20 mouse cellular contexts compared by ENCODE assay signal in the genomic region with DNA sequence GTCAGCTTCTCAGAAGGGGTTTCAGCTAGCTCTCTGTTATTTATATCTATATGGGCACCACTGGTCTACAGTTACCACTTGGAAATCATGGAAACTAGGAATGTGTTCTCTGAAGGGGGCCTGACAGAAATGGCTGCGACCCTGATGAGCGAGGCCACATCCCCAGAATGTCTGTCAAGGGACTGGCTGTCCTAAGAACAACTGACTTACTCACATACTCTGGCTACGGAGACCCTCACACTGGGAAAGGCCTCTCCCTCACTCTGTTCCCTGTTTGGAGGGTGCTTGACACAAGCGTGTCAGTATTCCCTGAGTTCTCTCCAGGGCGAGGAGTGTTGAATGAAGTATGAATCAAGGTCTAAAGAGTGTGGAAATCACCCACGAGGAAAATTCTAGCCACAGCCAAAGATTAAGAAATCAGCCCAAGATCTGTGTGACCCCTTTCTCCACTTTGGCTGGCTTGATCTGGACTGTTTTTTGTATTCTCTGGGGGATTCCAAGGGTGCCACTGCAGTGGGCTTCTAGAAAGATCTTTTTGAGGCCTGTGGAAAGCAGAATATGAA. TPM values are rescaled to one million over a fixed set of nuclear protein-coding genes. Genes with fewer than 3 reads are reported as not detected.
DNase-seq lines count a peak whose midpoint lies in the region; ATAC-seq and TF ChIP-seq lines count a peak whose summit lies in the region.
"Had no signal": no experiment of that assay in that cellular context is flagged by ENCODE, and none has a peak within 500 bp of the region (broad histone marks: within the 10 kb centered on the region; RNA-seq: fewer than 3 reads in every experiment).

No protein-coding gene starts in this region.

- in situ Hi-C loops in CH12.LX (cut with MboI; ENCODE audit: low pct_ligation_motif_present, low pct_unique_long_range_greater_than_20kb, low sequenced_read_pairs): no loop called here

- no peak overlapping the region for H3K4me3 ChIP-seq in gastrocnemius, adult 2 months
- no peak overlapping the region for H3K4me3 ChIP-seq in CH12.LX (replicated peaks in 1 of 3; ENCODE audit: low read depth in 2 of 3, low read length in 2 of 3, poor library complexity in 1 of 3)
- no peak overlapping the region for H3K4me3 ChIP-seq in midbrain, embryonic 11.5 days (ENCODE audit: low read depth, low read length)
- H3K4me3 ChIP-seq: kidney, embryonic 15.5 days had no signal

- intact Hi-C loops in gastrocnemius, adult 2 months (cut with DNase I): no loop called here
- intact Hi-C loops in left cerebral cortex, postnatal 4 days (cut with DNase I): no loop called here

- no peak for TF ChIP-seq POLR2A in CH12.LX (IDR thresholded peaks at IDR 0.05; ENCODE audit: low read depth, low read length)

- no peak for TF ChIP-seq CTCF in gastrocnemius, adult 2 months (IDR thresholded peaks at IDR 0.05)
- TF ChIP-seq CTCF in CH12.LX (conservative IDR thresholded peaks at IDR 0.05 in 1 of 2, IDR thresholded peaks at IDR 0.05 in 1 of 2; ENCODE audit: low read depth in 2 of 2, low read length in 2 of 2): no peak

- WGBS in midbrain, embryonic 11.5 days: 37% methylated on average over 6 of the region's 6 CpGs

- no peak for TF ChIP-seq EP300 in CH12.LX (IDR thresholded peaks at IDR 0.05; ENCODE audit: low read length)

- H3K9me3 ChIP-seq in CH12.LX (replicated peaks; ENCODE audit: low read length): no peaks in the 10 kb centered on the region
- no peaks in the 10 kb centered on the region for H3K9me3 ChIP-seq in midbrain, embryonic 11.5 days (ENCODE audit: control insufficient read depth, low read length)
- H3K9me3 ChIP-seq: kidney, embryonic 15.5 days had no signal

- DNase-seq in gastrocnemius, adult 2 months: no peak
- no peak for DNase-seq in gastrocnemius, postnatal 10 days
- DNase-seq in 3T3-L1 (ENCODE audit: low read depth, low spot score) (peak; percentile 14), CH12.LX (ENCODE audit: extremely low read depth) (no peak)
- DNase-seq in midbrain, embryonic 11.5 days (ENCODE audit: low spot score, missing footprints): peak; percentile 84
- DNase-seq in left cerebral cortex, postnatal 4 days: no peak
- no peak for DNase-seq in frontal cortex, postnatal 25 days (ENCODE audit: low spot score in 2 of 2)
- DNase-seq in cerebellum, adult 9-11 months: no peak
- DNase-seq: adrenal gland, postnatal 36 days; cerebellum, adult 8-10 months; forebrain, postnatal 0 days; gastrocnemius, postnatal 25 days; heart, postnatal 4 days; lung, adult 2 months; lung, postnatal 36 days had no signal

- H3K4me2 ChIP-seq in CH12.LX (ENCODE audit: insufficient read depth, low read depth, poor library complexity, severe bottlenecking): no peak overlapping the region
- H3K4me2 ChIP-seq in midbrain, embryonic 11.5 days: no peak overlapping the region
- H3K4me2 ChIP-seq: kidney, embryonic 15.5 days; liver, embryonic 11.5 days had no signal

- no peak for TF ChIP-seq RAD21 in CH12.LX (IDR thresholded peaks at IDR 0.05; ENCODE audit: low read depth, low read length)

- 0 out of 2 replicates have a peak, but pooled peaks have one; percentile 33 for ATAC-seq in midbrain, embryonic 11.5 days (ENCODE audit: low FRiP score)
- ATAC-seq: CD4-positive, CD25-positive, alpha-beta regulatory T cell, adult 4 months; forebrain, postnatal 0 days; intestine, embryonic 16.5 days had no signal

- H3K27me3 ChIP-seq in CH12.LX (replicated peaks): no peaks in the 10 kb centered on the region
- no peaks in the 10 kb centered on the region for H3K27me3 ChIP-seq in midbrain, embryonic 11.5 days (ENCODE audit: control insufficient read depth, insufficient read depth, low read length)
- H3K27me3 ChIP-seq: kidney, embryonic 15.5 days had no signal

- dilution Hi-C loops in CH12.LX (cut with MboI; ENCODE audit: extremely low pct_ligation_motif_present, extremely low pct_unique_long_range_greater_than_20kb, low sequenced_read_pairs): no loop called here

- peaks cover 49% of the 10 kb centered on the region for H3K79me2 ChIP-seq in CH12.LX (replicated peaks; ENCODE audit: control insufficient read depth, extremely low read depth, insufficient read depth, poor library complexity, severe bottlenecking)

- H3K36me3 ChIP-seq in CH12.LX (replicated peaks in 1 of 2; ENCODE audit: control insufficient read depth in 1 of 2, insufficient read depth in 1 of 2, low read length in 1 of 2): peaks cover 10 to 37% of the 10 kb centered on the region in 2 experiments
- no peaks in the 10 kb centered on the region for H3K36me3 ChIP-seq in midbrain, embryonic 11.5 days (ENCODE audit: control insufficient read depth, insufficient read depth, low read length)
- H3K36me3 ChIP-seq: kidney, embryonic 15.5 days had no signal

- H3K9ac ChIP-seq in CH12.LX (ENCODE audit: insufficient read depth, low read depth): peak overlapping the region; percentile 9; the same call in 1 of the 2 replicates
- no peak overlapping the region for H3K9ac ChIP-seq in midbrain, embryonic 11.5 days (ENCODE audit: low read length)
- H3K9ac ChIP-seq: forebrain, postnatal 0 days; kidney, embryonic 15.5 days had no signal

- peaks cover 22 to 93% of the 10 kb centered on the region in 2 experiments for H3K4me1 ChIP-seq in CH12.LX (ENCODE audit: control insufficient read depth in 1 of 2, insufficient read depth in 2 of 2)
- H3K4me1 ChIP-seq in midbrain, embryonic 11.5 days (ENCODE audit: control insufficient read depth, insufficient read depth, low read length): peaks cover 27% of the 10 kb centered on the region

- H3K27ac ChIP-seq in gastrocnemius, adult 2 months: peak overlapping the region; percentile 56
- peak overlapping the region; percentile 67 for H3K27ac ChIP-seq in CH12.LX (ENCODE audit: insufficient read depth, low read depth)
- peak overlapping the region; percentile 30; the same call in 1 of the 2 replicates for H3K27ac ChIP-seq in midbrain, embryonic 11.5 days (ENCODE audit: low read depth, low read length)
- H3K27ac ChIP-seq: kidney, embryonic 15.5 days had no signal

TF ChIP-seq in CH12.LX, 34 proteins besides CTCF, POLR2A, EP300 and RAD21:
- no peak for TF ChIP-seq E2F4 (IDR thresholded peaks at IDR 0.05; ENCODE audit: insufficient replicate concordance, low read depth, low read length)
- TF ChIP-seq BHLHE40 (IDR thresholded peaks at IDR 0.05; ENCODE audit: low read depth, low read length): no peak
- TF ChIP-seq USF1 (IDR thresholded peaks at IDR 0.05; ENCODE audit: low read depth, low read length): no peak
- no peak for TF ChIP-seq CHD2 (IDR thresholded peaks at IDR 0.05; ENCODE audit: low read length)
- TF ChIP-seq TCF12 (IDR thresholded peaks at IDR 0.05; ENCODE audit: low read depth, low read length): no peak
- no peak for TF ChIP-seq SMC3 (IDR thresholded peaks at IDR 0.05; ENCODE audit: low read depth, low read length)
- no peak for TF ChIP-seq NELFE (IDR thresholded peaks at IDR 0.05; ENCODE audit: low read depth, low read length)
- TF ChIP-seq ZC3H11A (IDR thresholded peaks at IDR 0.05; ENCODE audit: low read depth, low read length): no peak
- TF ChIP-seq USF2 (conservative IDR thresholded peaks at IDR 0.05; ENCODE audit: low read depth, low read length): no peak
- no peak for TF ChIP-seq NRF1 (IDR thresholded peaks at IDR 0.05; ENCODE audit: low read depth, low read length)
- TF ChIP-seq JUN (IDR thresholded peaks at IDR 0.05; ENCODE audit: insufficient read depth, low read depth, low read length): no peak
- TF ChIP-seq MAX (IDR thresholded peaks at IDR 0.05; ENCODE audit: low read length): no peak
- no peak for TF ChIP-seq UBTF (IDR thresholded peaks at IDR 0.05; ENCODE audit: low read depth, low read length)
- no peak for TF ChIP-seq ELF1 (IDR thresholded peaks at IDR 0.05; ENCODE audit: low read depth, low read length)
- no peak for TF ChIP-seq ZKSCAN1 (IDR thresholded peaks at IDR 0.05; ENCODE audit: borderline replicate concordance, low read depth, low read length)
- no peak for TF ChIP-seq MAFK (IDR thresholded peaks at IDR 0.05; ENCODE audit: insufficient replicate concordance, low read length)
- TF ChIP-seq TBP (conservative IDR thresholded peaks at IDR 0.05; ENCODE audit: low read depth, low read length): no peak
- TF ChIP-seq KAT2A (IDR thresholded peaks at IDR 0.05; ENCODE audit: insufficient replicate concordance, low read length): no peak
- TF ChIP-seq POLR2AphosphoS2 (IDR thresholded peaks at IDR 0.05; ENCODE audit: low read depth, low read length): no peak

RNA-seq across cellular contexts. Expression of a gene that starts 40.8 kb away (rescaled TPM):
- total RNA-seq in gastrocnemius, adult 2 months (2021): 10 to 100 TPM in 1 of 2 experiments, 1 to 10 TPM in 1; 9.4 to 10.3 TPM
- total RNA-seq in gastrocnemius, postnatal 10 days (2021): 10 to 100 TPM; 25.8 to 36.2 TPM
- total RNA-seq in CH12.LX (2012; rRNA removed) (24.9 and 37.8 TPM in 2 replicates), CH12.LX (2014; rRNA removed) (42.8 and 44.2 TPM in 2 replicates)
- 52.5 and 60.7 TPM in 2 replicates for polyA plus RNA-seq in CH12.LX (2012; ENCODE audit: insufficient read length, low read depth)
- polyA plus RNA-seq in midbrain, embryonic 11.5 days (2014; fragmentation: Nextera tagmentation; extraction: Ambion mirVana): 73.8 and 79.2 TPM in 2 replicates
- total RNA-seq in left cerebral cortex, postnatal 4 days (2021): 1 to 10 TPM; 5.9 to 6.7 TPM
- total RNA-seq: MEL had no signal

Comparison
In these comparisons a context has a peak if more than half of its experiments do, and no peak if none do; other contexts are left out.
1. DNase-seq: peak in 3T3-L1 (single experiment) and midbrain, embryonic 11.5 days (single experiment); none in gastrocnemius, adult 2 months (single experiment), gastrocnemius, postnatal 10 days (single experiment), CH12.LX (single experiment), left cerebral cortex, postnatal 4 days (single experiment), frontal cortex, postnatal 25 days (0 of 2) and cerebellum, adult 9-11 months (single experiment).
2. Peak in every context shown above with its lines, with median percentiles within 50 percentile points of each other: H3K27ac ChIP-seq.